Mouse (Mus musculus) heart, embryonic 10.5 days (tissue): ENCODE results near the gene Tmem229b. TPM values are rescaled to one million over a fixed set of nuclear protein-coding genes. Genes with fewer than 3 reads are reported as not detected.

ENCODE experiments used
- DNase-seq: peaks from one replicate; pipeline ENCODE4 v3.0.0-alpha.2; 2017; ENCODE audit warnings: low spot score
- H3K27ac ChIP-seq: fragments of 300-500 bp; sonication (generic); 2 replicates; pipeline ENCODE4 v1.5.1; 2016; ENCODE audit warnings: mild to moderate bottlenecking
- H3K27me3 ChIP-seq: fragments of 300-500 bp; sonication (generic); 2 replicates; pipeline ENCODE4 v1.6.1; 2016; ENCODE audit warnings: mild to moderate bottlenecking; ENCODE audit not compliant: poor library complexity, insufficient read depth, severe bottlenecking
- H3K36me3 ChIP-seq: fragments of 300-500 bp; sonication (generic); 2 replicates; pipeline ENCODE4 v1.6.1; 2016; ENCODE audit warnings: mild to moderate bottlenecking, moderate library complexity
- H3K4me1 ChIP-seq: fragments of 300-500 bp; sonication (generic); 2 replicates; pipeline ENCODE4 v1.6.1; 2016; ENCODE audit warnings: mild to moderate bottlenecking
- H3K4me3 ChIP-seq: fragments of 300-500 bp; sonication (generic); 2 replicates; pipeline ENCODE4 v1.5.1; 2016; ENCODE audit warnings: mild to moderate bottlenecking, moderate library complexity
- H3K9me3 ChIP-seq: fragments of 300-500 bp; sonication (generic); 2 replicates; pipeline ENCODE4 v1.6.1; 2016; ENCODE audit warnings: mild to moderate bottlenecking, moderate library complexity
- WGBS: fragments of 180-500 bp; shearing (Covaris S2); methylation state at CpG from one replicate; pipeline ENCODE4 v1.1.7; 2016; 5-methylcytosine and 5-hydroxymethylcytosine counted together
- polyA plus RNA-seq: library from polyadenylated mRNA; unstranded; fragments of >200 nt; fragmentation: Nextera tagmentation; extraction: Ambion mirVana; gene quantifications from 2 replicates; pipeline ENCODE4 v1.2.1, GENCODE M21; 2016

The Tmem229b gene
- polyA plus RNA-seq, 1 experiment from 2014 or later = 2.3 TPM

DNA sequence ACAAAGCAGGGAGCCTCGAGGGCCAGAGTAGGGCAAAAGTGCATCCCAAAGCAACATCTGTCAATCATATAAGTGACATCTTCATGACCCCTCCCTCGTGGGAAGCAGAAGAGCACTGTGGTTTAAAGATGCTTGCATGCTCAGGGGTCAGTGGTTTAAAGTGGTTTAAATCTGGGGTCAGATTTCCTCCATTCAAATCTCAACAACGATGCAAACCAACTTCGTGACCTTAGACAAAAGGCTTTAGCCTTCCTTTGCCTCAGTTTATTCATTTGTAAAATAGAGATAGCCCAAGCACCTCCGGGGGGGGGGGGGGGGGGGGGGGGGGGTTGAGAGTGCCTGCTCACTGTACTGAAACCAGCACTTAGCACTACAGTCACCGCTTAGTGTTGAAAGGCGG lies 10.7 kb downstream of the Tmem229b start:
- no peak overlapping the region for H3K4me3 ChIP-seq
- WGBS = 33% methylated on average over 7 of the region's 7 CpGs
- H3K27me3 ChIP-seq = peaks cover 7% of the 10 kb centered on the region; the same call in 1 of the 2 replicates
- no peaks in the 10 kb centered on the region for H3K4me1 ChIP-seq
- H3K36me3 ChIP-seq = no peaks in the 10 kb centered on the region
- DNase-seq = no peak
- no peaks in the 10 kb centered on the region for H3K9me3 ChIP-seq
- no peak overlapping the region for H3K27ac ChIP-seq

- no peaks in the 10 kb centered on the region for H3K4me1 ChIP-seq
- 83% methylated on average over 4 of the region's 4 CpGs for WGBS
- H3K27ac ChIP-seq = no peak overlapping the region
- H3K9me3 ChIP-seq = no peaks in the 10 kb centered on the region
- no peak for DNase-seq
- no peaks in the 10 kb centered on the region for H3K36me3 ChIP-seq
- H3K4me3 ChIP-seq = no peak overlapping the region
- H3K27me3 ChIP-seq = peaks cover 7% of the 10 kb centered on the region; the same call in 1 of the 2 replicates
These were observed 11.2 kb downstream of the Tmem229b start for GRCm38 (mm10) chr12:78996271-78996670.

GRCm38 (mm10) chr12:78987581-78988081 lies 19.8 kb downstream of the Tmem229b start:
- H3K4me3 ChIP-seq = no peak overlapping the region
- H3K27me3 ChIP-seq = 0 out of 2 replicates have a peak, but pooled peaks cover 4% of the 10 kb centered on the region
- no peaks in the 10 kb centered on the region for H3K4me1 ChIP-seq
- DNase-seq = no peak
- H3K9me3 ChIP-seq = no peaks in the 10 kb centered on the region
- WGBS = 49% methylated on average over 9 of the region's 9 CpGs
- H3K36me3 ChIP-seq = no peaks in the 10 kb centered on the region
- H3K27ac ChIP-seq = no peak overlapping the region

GRCm38 (mm10) chr12:78984035-78984432 lies 23.4 kb downstream of the Tmem229b start:
- Histone ChIP-seq H3K4me3 (no peak overlapping the region), H3K4me1 (no peaks in the 10 kb centered on the region), H3K9me3 (no peaks in the 10 kb centered on the region), H3K27me3 (peaks cover 4% of the 10 kb centered on the region; the same call in 1 of the 2 replicates), H3K36me3 (no peaks in the 10 kb centered on the region), H3K27ac (no peak overlapping the region)
- 51% methylated on average over 3 of the region's 3 CpGs for WGBS
- no peak for DNase-seq

- no peaks in the 10 kb centered on the region for H3K9me3 ChIP-seq
- no peak for DNase-seq
- H3K27me3 ChIP-seq = peaks cover 4% of the 10 kb centered on the region; the same call in 1 of the 2 replicates
- no peak overlapping the region for H3K4me3 ChIP-seq
- no peaks in the 10 kb centered on the region for H3K4me1 ChIP-seq
- H3K27ac ChIP-seq = no peak overlapping the region
- 54% methylated on average over 9 of the region's 9 CpGs for WGBS
- no peaks in the 10 kb centered on the region for H3K36me3 ChIP-seq
These were observed 24.0 kb downstream of the Tmem229b start for GRCm38 (mm10) chr12:78983296-78984034.

GRCm38 (mm10) chr12:78981938-78982825 lies 25.2 kb downstream of the Tmem229b start:
- peaks cover 4% of the 10 kb centered on the region; the same call in 1 of the 2 replicates for H3K4me1 ChIP-seq
- DNase-seq = no peak
- no peak overlapping the region for H3K4me3 ChIP-seq
- peaks cover 4% of the 10 kb centered on the region; the same call in 1 of the 2 replicates for H3K27me3 ChIP-seq
- WGBS = 67% methylated on average over 9 of the region's 9 CpGs
- no peak overlapping the region for H3K27ac ChIP-seq
- H3K9me3 ChIP-seq = no peaks in the 10 kb centered on the region
- H3K36me3 ChIP-seq = no peaks in the 10 kb centered on the region

DNA sequence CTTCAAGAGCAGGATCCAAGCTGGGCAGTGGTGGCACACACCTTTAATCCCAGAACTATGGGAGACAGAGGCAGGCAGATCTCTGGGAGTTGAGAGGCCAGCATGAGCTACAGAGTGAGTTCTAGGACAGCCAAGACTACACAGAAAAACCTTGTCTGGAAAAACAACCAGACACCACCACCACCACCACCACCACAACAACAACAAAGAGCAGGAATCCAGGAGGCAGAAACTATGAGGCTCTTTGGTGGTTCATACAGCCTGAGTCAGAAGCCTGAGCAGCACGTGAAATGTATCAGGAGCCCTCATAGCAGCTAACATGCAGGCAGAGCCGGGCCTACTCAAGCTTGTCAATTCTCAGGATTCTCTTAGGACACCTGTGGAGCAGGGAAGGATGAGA lies 26.3 kb downstream of the Tmem229b start:
- Histone ChIP-seq H3K36me3 (no peaks in the 10 kb centered on the region), H3K4me1 (peaks cover 4% of the 10 kb centered on the region; the same call in 1 of the 2 replicates), H3K27ac (no peak overlapping the region), H3K4me3 (0 out of 2 replicates have a peak overlapping the region, but pooled peaks have one; percentile 3), H3K9me3 (no peaks in the 10 kb centered on the region), H3K27me3 (peaks cover 4% of the 10 kb centered on the region; the same call in 1 of the 2 replicates)
- DNase-seq = no peak
- WGBS = 68% methylated on average over 2 of the region's 2 CpGs

- no peak for DNase-seq
- Histone ChIP-seq H3K9me3 (no peaks in the 10 kb centered on the region), H3K4me3 (0 out of 2 replicates have a peak overlapping the region, but pooled peaks have one; percentile 3), H3K27ac (no peak overlapping the region), H3K27me3 (peaks cover 4% of the 10 kb centered on the region; the same call in 1 of the 2 replicates), H3K4me1 (peaks cover 4% of the 10 kb centered on the region; the same call in 1 of the 2 replicates), H3K36me3 (no peaks in the 10 kb centered on the region)
- 64% methylated on average over 5 of the region's 5 CpGs for WGBS
These were observed 26.7 kb downstream of the Tmem229b start for GRCm38 (mm10) chr12:78980683-78981091.

DNA sequence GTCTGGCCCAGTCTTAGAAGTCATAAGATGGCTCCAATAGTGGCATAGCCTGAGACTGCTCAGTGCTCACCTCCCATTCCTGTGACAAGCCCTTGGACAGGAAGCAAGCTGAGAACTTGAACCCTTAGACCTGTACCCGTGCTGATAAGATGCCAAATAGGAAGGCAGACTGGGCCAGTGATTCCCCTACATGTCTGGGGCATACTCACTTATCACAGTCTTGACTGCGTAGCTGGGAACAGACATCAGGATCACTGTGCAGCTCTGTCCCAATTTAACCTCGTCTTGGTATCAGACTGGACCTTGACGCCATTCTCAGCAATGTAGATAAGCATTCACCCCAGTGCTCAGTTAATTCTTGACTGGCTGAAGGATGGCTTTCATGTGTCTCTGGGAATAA lies 29.9 kb downstream of the Tmem229b start:
- H3K9me3 ChIP-seq = no peaks in the 10 kb centered on the region
- no peak overlapping the region for H3K4me3 ChIP-seq
- no peaks in the 10 kb centered on the region for H3K36me3 ChIP-seq
- H3K27ac ChIP-seq = no peak overlapping the region
- WGBS = 39% methylated on average over 4 of the region's 4 CpGs
- peaks cover 4% of the 10 kb centered on the region; the same call in 1 of the 2 replicates for H3K27me3 ChIP-seq
- DNase-seq = no peak
- H3K4me1 ChIP-seq = peaks cover 4% of the 10 kb centered on the region; the same call in 1 of the 2 replicates

DNA sequence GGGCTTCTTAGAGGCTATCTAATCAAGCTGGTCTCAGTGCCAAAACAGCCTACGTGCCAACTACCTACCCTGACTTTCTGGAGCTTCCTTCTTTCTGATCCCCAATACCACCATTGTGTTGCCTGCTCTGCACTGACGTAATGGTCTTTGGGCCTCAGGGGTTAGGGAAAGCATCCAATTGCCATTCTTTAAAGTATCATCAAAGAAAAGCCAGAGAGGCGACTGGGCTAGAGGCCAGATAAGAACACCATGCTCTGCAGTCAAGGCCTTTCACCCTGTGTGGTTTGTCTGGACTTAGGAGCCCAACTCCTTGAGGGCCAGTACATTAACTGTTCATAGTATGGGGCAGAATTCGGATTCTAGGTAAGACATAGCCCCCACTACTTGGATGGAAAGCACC lies 30.3 kb downstream of the Tmem229b start:
- H3K27me3 ChIP-seq = peaks cover 4% of the 10 kb centered on the region; the same call in 1 of the 2 replicates
- WGBS = 59% methylated on average over 4 of the region's 4 CpGs
- no peak overlapping the region for H3K4me3 ChIP-seq
- no peak for DNase-seq
- no peaks in the 10 kb centered on the region for H3K36me3 ChIP-seq
- no peak overlapping the region for H3K27ac ChIP-seq
- H3K4me1 ChIP-seq = peaks cover 4% of the 10 kb centered on the region; the same call in 1 of the 2 replicates
- H3K9me3 ChIP-seq = no peaks in the 10 kb centered on the region

DNA sequence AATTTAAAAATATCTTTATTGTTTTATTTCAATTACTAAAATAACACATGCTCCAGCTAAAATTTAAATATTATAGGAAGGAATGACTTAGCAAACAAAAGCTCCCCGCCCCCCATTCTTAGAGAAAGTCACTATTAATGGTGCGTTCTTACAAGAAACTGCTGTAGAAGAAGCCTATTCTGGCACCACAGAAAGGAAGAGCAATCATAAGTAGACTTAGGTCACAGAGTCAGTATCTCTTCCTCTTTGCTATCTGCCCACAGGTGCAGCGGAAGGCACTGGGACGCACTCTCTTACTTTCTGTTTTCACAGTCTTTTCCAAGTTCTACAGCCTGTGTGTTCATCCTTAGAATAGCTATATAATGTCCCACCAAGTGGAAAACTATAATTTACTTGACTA lies 31.6 kb downstream of the Tmem229b start:
- Histone ChIP-seq H3K9me3 (no peaks in the 10 kb centered on the region), H3K27ac (no peak overlapping the region), H3K4me3 (no peak overlapping the region), H3K36me3 (no peaks in the 10 kb centered on the region), H3K4me1 (peaks cover 4% of the 10 kb centered on the region; the same call in 1 of the 2 replicates), H3K27me3 (peaks cover 4% of the 10 kb centered on the region; the same call in 1 of the 2 replicates)
- 90% methylated on average over 4 of the region's 4 CpGs for WGBS
- DNase-seq = no peak

- no peaks in the 10 kb centered on the region for H3K9me3 ChIP-seq
- H3K4me3 ChIP-seq = no peak overlapping the region
- H3K36me3 ChIP-seq = no peaks in the 10 kb centered on the region
- H3K27ac ChIP-seq = no peak overlapping the region
- H3K27me3 ChIP-seq = no peaks in the 10 kb centered on the region
- 93% methylated on average over 5 of the region's 5 CpGs for WGBS
- H3K4me1 ChIP-seq = peaks cover 4% of the 10 kb centered on the region; the same call in 1 of the 2 replicates
- no peak for DNase-seq
These were observed 32.7 kb downstream of the Tmem229b start for GRCm38 (mm10) chr12:78974767-78975166.
